In the genomic region with DNA sequence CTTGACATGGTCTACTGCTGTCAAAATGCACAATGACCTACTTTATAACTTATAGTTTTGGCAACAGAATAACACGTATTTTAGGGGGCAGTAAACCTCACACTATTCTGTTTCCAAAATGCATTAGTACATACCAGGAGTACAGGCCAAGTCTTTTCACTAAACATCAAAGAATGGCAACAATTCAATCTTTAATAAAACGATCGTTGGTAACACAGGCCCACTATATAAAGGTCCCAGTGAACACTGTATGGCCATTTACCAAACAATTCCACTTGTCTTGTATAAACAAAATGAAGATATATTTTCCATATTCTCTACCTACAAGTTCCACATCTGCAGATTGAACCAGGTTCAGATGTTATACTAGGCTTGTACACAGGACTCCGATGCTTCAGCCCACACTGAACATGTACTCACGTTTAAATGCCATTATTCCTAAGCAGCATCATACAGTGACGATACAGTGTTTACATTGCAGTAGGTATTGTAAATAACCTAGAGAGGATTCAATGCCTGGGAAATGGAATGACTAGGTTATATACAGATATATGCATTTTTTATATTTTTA, we compare ENCODE assay signal across 15 mouse cellular contexts.
"Had no signal": no experiment of that assay in that cellular context is flagged by ENCODE, and none has a peak within 500 bp of the region (broad histone marks: within the 10 kb centered on the region; RNA-seq: fewer than 3 reads in every experiment).

No protein-coding gene starts in this region.

- H3K9me3 ChIP-seq: neural tube, embryonic 15.5 days; stomach, embryonic 15.5 days had no signal

- H3K9ac ChIP-seq: neural tube, embryonic 15.5 days; stomach, embryonic 15.5 days had no signal

- H3K4me3 ChIP-seq: neural tube, embryonic 15.5 days; stomach, embryonic 15.5 days had no signal

- H3K4me2 ChIP-seq: neural tube, embryonic 15.5 days; stomach, embryonic 15.5 days had no signal

- DNase-seq: retina, postnatal 1 day; right cerebral cortex, adult 18-20 months; right cerebral cortex, postnatal 14 days; right cerebral cortex, postnatal 25 days; right cerebral cortex, postnatal 4 days; spleen, adult 18-20 months; thymus, adult 18-20 months; thymus, adult 2 months; thymus, postnatal 14 days; thymus, postnatal 25 days; thymus, postnatal 36 days; thymus, postnatal 4 days had no signal

- H3K36me3 ChIP-seq: neural tube, embryonic 15.5 days; stomach, embryonic 15.5 days had no signal

- H3K27ac ChIP-seq: neural tube, embryonic 15.5 days; stomach, embryonic 15.5 days; stomach, postnatal 0 days had no signal

- H3K27me3 ChIP-seq: neural tube, embryonic 15.5 days; stomach, embryonic 15.5 days had no signal

- H3K4me1 ChIP-seq: neural tube, embryonic 15.5 days; stomach, embryonic 15.5 days had no signal
